Mouse (Mus musculus) midbrain, embryonic 14.5 days (tissue): ENCODE results near the gene Dtx3l. TPM values are rescaled to one million over a fixed set of nuclear protein-coding genes. Genes with fewer than 3 reads are reported as not detected.
"Not testable (repeated sequence)": the region's sequence is repeated elsewhere in the genome, so short reads cannot be mapped to it uniquely, and the experiment has no call there.

Experiments used
- ATAC-seq: fragments of 200-750 bp; cut with Nextera tagmentation; 2 replicates; pipeline ENCODE4 v1.8.0; 2017; ENCODE audit warnings: moderate number of reproducible peaks, moderate library complexity; ENCODE audit not compliant: low FRiP score, low TSS enrichment
- DNase-seq: peaks from one replicate; pipeline ENCODE4 v3.0.0-alpha.2; 2015
- H3K27ac ChIP-seq: fragments of 300-500 bp; sonication (generic); replicated peaks from 2 replicates; pipeline ENCODE4 v1.5.1; 2014; ENCODE audit warnings: mild to moderate bottlenecking, low read depth, low read length, moderate library complexity
- H3K27me3 ChIP-seq: fragments of 300-500 bp; sonication (generic); 2 replicates; pipeline ENCODE4 v1.6.1; 2014; ENCODE audit warnings: low read length, control low read depth, mixed read lengths; ENCODE audit not compliant: control insufficient read depth, insufficient read depth
- H3K36me3 ChIP-seq: fragments of 300-500 bp; sonication (generic); 2 replicates; pipeline ENCODE4 v1.6.1; 2014; ENCODE audit warnings: low read length, control low read depth; ENCODE audit not compliant: control insufficient read depth, insufficient read depth
- H3K4me1 ChIP-seq: fragments of 300-500 bp; sonication (generic); 2 replicates; pipeline ENCODE4 v1.6.1; 2014; ENCODE audit warnings: mild to moderate bottlenecking, antibody characterized with exemption, low read length, control low read depth; ENCODE audit not compliant: control insufficient read depth, insufficient read depth
- H3K4me2 ChIP-seq: fragments of 300-500 bp; sonication (generic); 2 replicates; pipeline ENCODE4 v1.6.1; 2014; ENCODE audit warnings: mild to moderate bottlenecking, low read length, moderate library complexity
- H3K4me3 ChIP-seq: fragments of 300-500 bp; sonication (generic); replicated peaks from 2 replicates; pipeline ENCODE4 v1.5.1; 2014; ENCODE audit warnings: low read depth, low read length
- H3K9ac ChIP-seq: fragments of 300-500 bp; sonication (generic); replicated peaks from 2 replicates; pipeline ENCODE4 v1.6.1; 2014; ENCODE audit warnings: mild to moderate bottlenecking, low read length, moderate library complexity
- H3K9me3 ChIP-seq: fragments of 300-500 bp; sonication (generic); 2 replicates; pipeline ENCODE4 v1.6.1; 2016; ENCODE audit warnings: low read length, control low read depth, mixed read lengths; ENCODE audit not compliant: control insufficient read depth
- WGBS: fragments of 180-500 bp; shearing (Covaris S2); extraction: QIAGEN DNeasy Blood & Tissue Kit; methylation state at CpG from one replicate; pipeline ENCODE4 v1.1.7; 2014; 5-methylcytosine and 5-hydroxymethylcytosine counted together
- polyA plus RNA-seq: library from polyadenylated mRNA; unstranded; fragments of >200 nt; fragmentation: Nextera tagmentation; extraction: Ambion mirVana; gene quantifications from 2 replicates; pipeline ENCODE4 v1.2.1, GENCODE M21; 2014

Dtx3l gene
- polyA plus RNA-seq, 1 experiment from 2014 or later = 2.8 TPM

GRCm38 (mm10) chr16:35904121-35904736 is 34.7 kb downstream of the Dtx3l start:
- H3K4me3 ChIP-seq = no peak overlapping the region
- DNase-seq (no peak), ATAC-seq (no peak)
- no peaks in the 10 kb centered on the region for H3K9me3 ChIP-seq
- no peak overlapping the region for H3K9ac ChIP-seq
- no peaks in the 10 kb centered on the region for H3K36me3 ChIP-seq
- WGBS = 82% methylated on average over 4 of the region's 4 CpGs
- no peak overlapping the region for H3K27ac ChIP-seq
- no peak overlapping the region for H3K4me2 ChIP-seq
- no peaks in the 10 kb centered on the region for H3K4me1 ChIP-seq
- no peaks in the 10 kb centered on the region for H3K27me3 ChIP-seq

GRCm38 (mm10) chr16:35903014-35903640 is 35.8 kb downstream of the Dtx3l start:
- H3K4me3 ChIP-seq = no peak overlapping the region
- H3K9ac ChIP-seq = no peak overlapping the region
- ATAC-seq (no peak), DNase-seq (no peak)
- WGBS = 74% methylated on average over 6 of the region's 6 CpGs
- no peak overlapping the region for H3K27ac ChIP-seq
- no peaks in the 10 kb centered on the region for H3K36me3 ChIP-seq
- no peaks in the 10 kb centered on the region for H3K27me3 ChIP-seq
- H3K4me1 ChIP-seq = no peaks in the 10 kb centered on the region
- no peaks in the 10 kb centered on the region for H3K9me3 ChIP-seq
- H3K4me2 ChIP-seq = no peak overlapping the region

- H3K4me2 ChIP-seq = no peak overlapping the region
- WGBS = 92% methylated on average over 3 of the region's 3 CpGs
These were observed 38.4 kb downstream of the Dtx3l start for GRCm38 (mm10) chr16:35900541-35900940.

GRCm38 (mm10) chr16:35894997-35895396 is 44.0 kb downstream of the Dtx3l start:
- H3K27me3 ChIP-seq = no peaks in the 10 kb centered on the region

More at GRCm38 (mm10) chr16:35900541-35900940, 38.4 kb downstream of the Dtx3l start:
- DNase-seq = no peak
- Histone ChIP-seq H3K9me3 (no peaks in the 10 kb centered on the region), H3K27me3 (no peaks in the 10 kb centered on the region), H3K4me1 (no peaks in the 10 kb centered on the region), H3K27ac (no peak overlapping the region), H3K36me3 (no peaks in the 10 kb centered on the region), H3K9ac (no peak overlapping the region), H3K4me3 (no peak overlapping the region)
- ATAC-seq = no peak

GRCm38 (mm10) chr16:35891603-35892002 is 47.3 kb downstream of the Dtx3l start:
- ATAC-seq = not testable (repeated sequence)

More at GRCm38 (mm10) chr16:35894997-35895396, 44.0 kb downstream of the Dtx3l start:
- Histone ChIP-seq H3K4me3 (no peak overlapping the region), H3K4me1 (no peaks in the 10 kb centered on the region), H3K36me3 (no peaks in the 10 kb centered on the region), H3K27ac (no peak overlapping the region), H3K4me2 (no peak overlapping the region), H3K9me3 (no peaks in the 10 kb centered on the region), H3K9ac (no peak overlapping the region)
- ATAC-seq (no peak), DNase-seq (no peak)
- WGBS = 55% methylated on average over 6 of the region's 6 CpGs

GRCm38 (mm10) chr16:35890645-35891044 is 48.3 kb downstream of the Dtx3l start:
- 66% methylated on average over 3 of the region's 3 CpGs for WGBS
- Histone ChIP-seq H3K4me2 (no peak overlapping the region), H3K27ac (no peak overlapping the region), H3K9ac (no peak overlapping the region), H3K4me1 (no peaks in the 10 kb centered on the region), H3K4me3 (no peak overlapping the region), H3K36me3 (no peaks in the 10 kb centered on the region), H3K27me3 (no peaks in the 10 kb centered on the region), H3K9me3 (no peaks in the 10 kb centered on the region)
- ATAC-seq = no peak
- DNase-seq = peak; percentile 34

More at GRCm38 (mm10) chr16:35891603-35892002, 47.3 kb downstream of the Dtx3l start:
- 89% methylated on average over 5 of the region's 5 CpGs for WGBS
- not testable (repeated sequence) for H3K4me1 ChIP-seq, H3K4me3 ChIP-seq, H3K36me3 ChIP-seq, DNase-seq, H3K27ac ChIP-seq, H3K27me3 ChIP-seq, H3K4me2 ChIP-seq, H3K9me3 ChIP-seq, H3K9ac ChIP-seq

- Histone ChIP-seq H3K9me3 (no peaks in the 10 kb centered on the region), H3K36me3 (no peaks in the 10 kb centered on the region)
These were observed 50.0 kb downstream of the Dtx3l start for GRCm38 (mm10) chr16:35888910-35889309.

GRCm38 (mm10) chr16:35888174-35888573 is 50.8 kb downstream of the Dtx3l start:
- no peaks in the 10 kb centered on the region for H3K4me1 ChIP-seq
- no peaks in the 10 kb centered on the region for H3K27me3 ChIP-seq
- no peaks in the 10 kb centered on the region for H3K36me3 ChIP-seq
- no peak for ATAC-seq
- H3K4me2 ChIP-seq = no peak overlapping the region
- H3K9me3 ChIP-seq = no peaks in the 10 kb centered on the region
- H3K27ac ChIP-seq = no peak overlapping the region
- no peak overlapping the region for H3K4me3 ChIP-seq
- H3K9ac ChIP-seq = no peak overlapping the region
- no peak for DNase-seq
- 87% methylated on average over 7 of the region's 7 CpGs for WGBS

More at GRCm38 (mm10) chr16:35888910-35889309, 50.0 kb downstream of the Dtx3l start:
- no peak for ATAC-seq
- H3K4me2 ChIP-seq = no peak overlapping the region
- no peak overlapping the region for H3K4me3 ChIP-seq
- no peaks in the 10 kb centered on the region for H3K27me3 ChIP-seq
- no peak for DNase-seq
- no peak overlapping the region for H3K9ac ChIP-seq
- no peak overlapping the region for H3K27ac ChIP-seq
- no peaks in the 10 kb centered on the region for H3K4me1 ChIP-seq
- WGBS = 91% methylated on average over 5 of the region's 5 CpGs
